Mouse (Mus musculus) liver, embryonic 16.5 days (tissue): Measurements from ENCODE around the gene Pigk. TPM values are rescaled to one million over a fixed set of nuclear protein-coding genes. Genes with fewer than 3 reads are reported as not detected.
A peak's percentile ranks its signal among the peaks of the same experiment; 100 is the strongest.
"Not testable (repeated sequence)": the region's sequence is repeated elsewhere in the genome, so short reads cannot be mapped to it uniquely, and the experiment has no call there.

Experiments
- ATAC-seq: fragments of 200-750 bp; cut with Nextera tagmentation; 2 replicates; pipeline ENCODE4 v1.8.0; 2017; ENCODE audit warnings: low read depth, mild to moderate bottlenecking, moderate number of reproducible peaks, moderate library complexity
- H3K27ac ChIP-seq: fragments of 300-500 bp; sonication (generic); 2 replicates; pipeline ENCODE4 v1.5.1; 2014; ENCODE audit warnings: mild to moderate bottlenecking, low read length
- H3K27me3 ChIP-seq: fragments of 300-500 bp; sonication (generic); 2 replicates; pipeline ENCODE4 v1.6.1; 2014; ENCODE audit warnings: low read depth, low read length, mixed read lengths; ENCODE audit not compliant: control insufficient read depth, insufficient read depth
- H3K36me3 ChIP-seq: fragments of 300-500 bp; sonication (generic); 2 replicates; pipeline ENCODE4 v1.6.1; 2014; ENCODE audit warnings: mild to moderate bottlenecking; ENCODE audit not compliant: control insufficient read depth, insufficient read depth
- H3K4me1 ChIP-seq: fragments of 300-500 bp; sonication (generic); 2 replicates; pipeline ENCODE4 v1.6.1; 2014; ENCODE audit warnings: low read depth, low read length, mixed read lengths; ENCODE audit not compliant: control insufficient read depth
- H3K4me2 ChIP-seq: fragments of 300-500 bp; sonication (generic); 2 replicates; pipeline ENCODE4 v1.6.1; 2014; ENCODE audit warnings: low read depth, low read length, mixed read lengths
- H3K4me3 ChIP-seq: fragments of 300-500 bp; sonication (generic); 2 replicates; pipeline ENCODE4 v1.5.1; 2014; ENCODE audit warnings: low read depth, mild to moderate bottlenecking, low read length
- H3K9ac ChIP-seq: fragments of 300-500 bp; sonication (generic); 2 replicates; pipeline ENCODE4 v1.6.1; 2014; ENCODE audit warnings: low read depth, low read length
- H3K9me3 ChIP-seq: fragments of 300-500 bp; sonication (generic); replicated peaks from 2 replicates; pipeline ENCODE4 v1.6.1; 2016; ENCODE audit warnings: low read length; ENCODE audit not compliant: control insufficient read depth
- WGBS: fragments of 180-500 bp; shearing (Covaris S2); extraction: QIAGEN DNeasy Blood & Tissue Kit; methylation state at CpG from one replicate; pipeline ENCODE4 v1.1.7; 2014; ENCODE audit not compliant: insufficient replicate concordance; 5-methylcytosine and 5-hydroxymethylcytosine counted together
- polyA plus RNA-seq: library from polyadenylated mRNA; unstranded; fragments of >200 nt; fragmentation: Nextera tagmentation; extraction: Ambion mirVana; gene quantifications from 2 replicates; pipeline ENCODE4 v1.2.1, GENCODE M21; 2015

Gene Pigk
- polyA plus RNA-seq, 1 experiment from 2014 or later, result 22.1 TPM

- Histone ChIP-seq H3K4me1 (no peaks in the 10 kb centered on the region), H3K4me3 (no peak overlapping the region), H3K27me3 (no peaks in the 10 kb centered on the region), H3K9ac (no peak overlapping the region), H3K27ac (no peak overlapping the region), H3K36me3 (no peaks in the 10 kb centered on the region), H3K4me2 (no peak overlapping the region), H3K9me3 (no peaks in the 10 kb centered on the region)
- 66% methylated on average over 9 of the region's 9 CpGs for WGBS
- no peak for ATAC-seq
These were observed 24.8 kb upstream of the Pigk start for GRCm38 (mm10) chr3:152689105-152689504.

GRCm38 (mm10) chr3:152694950-152695349 lies 18.9 kb upstream of the Pigk start:
- no peak for ATAC-seq
- WGBS, result 64% methylated on average over 3 of the region's 3 CpGs

GRCm38 (mm10) chr3:152698017-152698416 lies 15.9 kb upstream of the Pigk start:
- H3K4me1 ChIP-seq, result no peaks in the 10 kb centered on the region
- H3K36me3 ChIP-seq, result no peaks in the 10 kb centered on the region
- no peaks in the 10 kb centered on the region for H3K27me3 ChIP-seq
- ATAC-seq, result no peak
- no peak overlapping the region for H3K4me2 ChIP-seq
- H3K9me3 ChIP-seq, result no peaks in the 10 kb centered on the region
- H3K9ac ChIP-seq, result no peak overlapping the region
- 76% methylated on average over 5 of the region's 5 CpGs for WGBS
- H3K27ac ChIP-seq, result no peak overlapping the region
- no peak overlapping the region for H3K4me3 ChIP-seq

More at GRCm38 (mm10) chr3:152694950-152695349, 18.9 kb upstream of the Pigk start:
- Histone ChIP-seq H3K9me3 (no peaks in the 10 kb centered on the region), H3K27me3 (no peaks in the 10 kb centered on the region), H3K4me2 (no peak overlapping the region), H3K27ac (no peak overlapping the region), H3K36me3 (no peaks in the 10 kb centered on the region), H3K9ac (no peak overlapping the region), H3K4me3 (no peak overlapping the region), H3K4me1 (no peaks in the 10 kb centered on the region)

GRCm38 (mm10) chr3:152699261-152699660 lies 14.6 kb upstream of the Pigk start:
- no peak overlapping the region for H3K4me3 ChIP-seq
- H3K27me3 ChIP-seq, result no peaks in the 10 kb centered on the region
- H3K9me3 ChIP-seq, result no peaks in the 10 kb centered on the region
- H3K4me1 ChIP-seq, result no peaks in the 10 kb centered on the region
- ATAC-seq, result no peak
- no peak overlapping the region for H3K9ac ChIP-seq
- H3K4me2 ChIP-seq, result no peak overlapping the region
- H3K27ac ChIP-seq, result no peak overlapping the region
- H3K36me3 ChIP-seq, result no peaks in the 10 kb centered on the region
- WGBS, result 49% methylated on average over 8 of the region's 8 CpGs

GRCm38 (mm10) chr3:152701536-152701935 lies 12.4 kb upstream of the Pigk start:
- H3K27ac ChIP-seq, H3K4me2 ChIP-seq, H3K9ac ChIP-seq, H3K4me1 ChIP-seq, H3K27me3 ChIP-seq, H3K9me3 ChIP-seq, H3K36me3 ChIP-seq, H3K4me3 ChIP-seq: not testable (repeated sequence)
- WGBS, result 81% methylated on average over 8 of the region's 8 CpGs
- 0 out of 2 replicates have a peak, but pooled peaks have one; percentile 24 for ATAC-seq

GRCm38 (mm10) chr3:152702274-152702843 lies 11.5 kb upstream of the Pigk start:
- H3K9me3 ChIP-seq, result no peaks in the 10 kb centered on the region

GRCm38 (mm10) chr3:152705826-152706225 lies 8.1 kb upstream of the Pigk start:
- no peaks in the 10 kb centered on the region for H3K9me3 ChIP-seq
- no peak overlapping the region for H3K4me2 ChIP-seq
- no peaks in the 10 kb centered on the region for H3K4me1 ChIP-seq
- WGBS, result 57% methylated on average over 5 of the region's 5 CpGs
- H3K27me3 ChIP-seq, result no peaks in the 10 kb centered on the region
- ATAC-seq, result no peak
- H3K4me3 ChIP-seq, result no peak overlapping the region
- H3K36me3 ChIP-seq, result no peaks in the 10 kb centered on the region
- H3K27ac ChIP-seq, result no peak overlapping the region
- H3K9ac ChIP-seq, result no peak overlapping the region

More at GRCm38 (mm10) chr3:152702274-152702843, 11.5 kb upstream of the Pigk start:
- ATAC-seq, result no peak
- H3K27me3 ChIP-seq, result no peaks in the 10 kb centered on the region
- no peak overlapping the region for H3K9ac ChIP-seq
- 39% methylated on average over 8 of the region's 8 CpGs for WGBS
- no peaks in the 10 kb centered on the region for H3K36me3 ChIP-seq
- H3K4me2 ChIP-seq, result no peak overlapping the region
- H3K4me3 ChIP-seq, result no peak overlapping the region
- H3K27ac ChIP-seq, result no peak overlapping the region
- no peaks in the 10 kb centered on the region for H3K4me1 ChIP-seq

GRCm38 (mm10) chr3:152706901-152707300 lies 7.0 kb upstream of the Pigk start:
- H3K9me3 ChIP-seq, result no peaks in the 10 kb centered on the region
- H3K36me3 ChIP-seq, result no peaks in the 10 kb centered on the region
- no peak for ATAC-seq
- H3K9ac ChIP-seq, result no peak overlapping the region
- H3K4me3 ChIP-seq, result no peak overlapping the region
- H3K4me1 ChIP-seq, result no peaks in the 10 kb centered on the region
- no peak overlapping the region for H3K27ac ChIP-seq
- H3K4me2 ChIP-seq, result no peak overlapping the region
- 77% methylated on average over 2 of the region's 2 CpGs for WGBS
- H3K27me3 ChIP-seq, result no peaks in the 10 kb centered on the region

GRCm38 (mm10) chr3:152707321-152707823 lies 6.5 kb upstream of the Pigk start:
- Histone ChIP-seq H3K27me3 (no peaks in the 10 kb centered on the region), H3K9me3 (no peaks in the 10 kb centered on the region), H3K36me3 (no peaks in the 10 kb centered on the region), H3K27ac (no peak overlapping the region), H3K4me1 (no peaks in the 10 kb centered on the region), H3K4me2 (no peak overlapping the region), H3K4me3 (no peak overlapping the region), H3K9ac (no peak overlapping the region)
- ATAC-seq, result no peak
- 54% methylated on average over 5 of the region's 5 CpGs for WGBS
